Mouse (Mus musculus): Measurements from ENCODE around the gene Cdh13. TPM values are rescaled to one million over a fixed set of nuclear protein-coding genes. Genes with fewer than 3 reads are reported as not detected.
"Not testable (repeated sequence)": the region's sequence is repeated elsewhere in the genome, so short reads cannot be mapped to it uniquely, and the experiment has no call there.

Gene Cdh13
- total RNA-seq, 1 experiment from 2014 or later = not detected

DNA sequence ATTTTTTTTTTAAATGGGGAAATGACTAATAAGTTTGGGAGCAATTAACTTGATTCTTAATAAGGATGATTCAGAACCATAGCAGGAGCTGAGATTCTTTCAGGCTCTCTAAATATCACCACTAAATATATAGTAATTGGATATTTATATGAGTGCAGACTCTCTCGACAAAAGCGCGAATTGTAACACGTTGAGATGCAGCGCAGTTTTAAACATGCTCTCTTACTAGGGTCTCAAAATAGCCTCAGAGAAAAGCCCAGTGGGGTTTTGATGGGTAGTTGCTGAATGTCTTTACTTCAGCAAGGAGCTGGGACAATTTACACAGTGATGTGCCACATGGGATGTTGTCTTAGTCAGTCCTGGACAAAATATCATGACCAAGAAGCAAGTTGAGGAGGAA is 442.1 kb downstream of the Cdh13 start:
- no peak for ATAC-seq (ENCODE audit: extremely low read depth, insufficient number of reproducible peaks, low FRiP score, poor library complexity, severe bottlenecking)

DNA sequence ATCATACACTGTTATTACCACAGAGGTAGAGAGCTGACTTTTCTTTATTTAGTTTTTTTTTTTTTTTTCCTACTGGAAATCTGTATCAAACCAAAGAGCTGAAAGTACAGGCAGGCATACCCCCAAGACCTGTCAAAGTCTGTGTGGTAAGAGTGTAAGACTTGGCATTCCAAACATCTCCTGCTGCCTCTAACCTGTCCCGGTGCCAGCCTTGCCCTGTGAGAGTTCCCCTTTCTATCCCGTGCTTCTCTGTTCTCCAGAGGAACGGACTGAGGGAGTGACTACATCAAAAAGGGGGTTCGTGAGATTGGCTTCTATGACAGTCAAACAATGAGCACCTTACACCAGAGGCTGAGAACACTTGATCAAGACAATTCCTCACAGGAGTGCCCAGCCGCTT is 458.2 kb downstream of the Cdh13 start:
- ATAC-seq (ENCODE audit: extremely low read depth, insufficient number of reproducible peaks, low FRiP score, poor library complexity, severe bottlenecking) = no peak

DNA sequence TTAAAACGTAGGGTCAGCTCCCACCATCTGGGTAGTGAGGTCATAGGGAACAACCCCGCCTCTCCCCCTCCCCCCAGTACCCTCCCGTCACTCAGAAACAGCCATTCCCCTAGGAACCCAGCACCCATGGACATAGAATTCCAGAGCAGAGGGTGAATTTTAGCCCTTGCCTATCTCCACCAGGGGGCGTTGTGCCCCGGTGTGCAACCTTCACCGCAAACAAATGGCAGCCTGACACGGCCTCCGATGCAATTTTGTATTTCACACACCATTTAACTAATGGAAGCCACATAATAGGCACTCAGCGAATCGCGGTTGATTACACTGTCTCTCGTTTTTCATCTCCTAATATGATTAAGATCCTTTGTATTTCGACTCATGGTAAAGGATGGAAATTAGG is 461.5 kb downstream of the Cdh13 start:
- ATAC-seq (ENCODE audit: extremely low read depth, insufficient number of reproducible peaks, low FRiP score, poor library complexity, severe bottlenecking) = no peak

DNA sequence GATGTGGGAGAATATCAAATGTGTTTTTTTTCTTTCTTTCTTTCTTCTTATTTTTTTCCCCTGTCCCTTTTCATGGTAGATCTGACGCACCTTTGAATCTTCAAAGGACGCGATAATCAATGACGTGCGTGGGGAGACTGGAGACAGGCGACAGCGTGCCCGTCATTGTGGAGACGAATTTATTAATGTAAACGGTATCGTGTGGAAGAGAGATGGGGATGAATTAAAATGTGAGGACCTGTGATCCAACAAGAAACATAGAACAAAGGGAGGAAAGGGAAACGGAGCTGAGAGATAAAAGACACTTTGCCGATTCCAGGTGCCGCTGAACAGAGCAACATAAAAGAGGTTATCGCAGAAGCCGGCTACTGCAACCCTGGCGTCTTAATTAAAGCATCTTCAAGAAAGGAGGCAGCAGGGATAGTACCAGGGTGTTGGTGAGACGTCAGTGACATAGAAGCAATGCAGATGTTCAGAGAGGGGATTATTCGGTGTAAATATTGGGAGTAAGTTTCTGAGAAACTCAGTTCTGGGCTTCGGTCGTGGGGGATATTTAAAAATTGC is 464.6 kb downstream of the Cdh13 start:
- no peak for ATAC-seq (ENCODE audit: extremely low read depth, insufficient number of reproducible peaks, low FRiP score, poor library complexity, severe bottlenecking)

DNA sequence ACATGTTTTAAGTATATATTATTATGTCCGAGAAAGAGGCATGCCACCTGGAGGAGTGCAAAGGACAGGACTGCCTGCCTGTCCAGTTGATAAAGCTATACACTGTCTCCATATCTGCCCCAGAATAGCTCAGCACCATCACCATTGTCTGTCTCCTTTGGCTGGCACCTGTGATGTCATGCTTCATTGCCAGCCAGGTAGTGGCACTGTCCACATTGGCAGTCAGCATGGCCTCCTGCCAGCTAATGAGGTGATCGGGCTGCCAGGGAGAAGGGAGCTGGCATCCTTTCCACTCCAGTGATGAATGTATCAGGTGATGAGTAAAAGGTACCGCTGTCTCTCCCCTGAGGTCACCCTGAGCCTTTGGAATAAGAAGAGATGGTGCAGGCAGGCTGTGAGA is 465.7 kb downstream of the Cdh13 start:
- ATAC-seq (ENCODE audit: extremely low read depth, insufficient number of reproducible peaks, low FRiP score, poor library complexity, severe bottlenecking) = no peak

DNA sequence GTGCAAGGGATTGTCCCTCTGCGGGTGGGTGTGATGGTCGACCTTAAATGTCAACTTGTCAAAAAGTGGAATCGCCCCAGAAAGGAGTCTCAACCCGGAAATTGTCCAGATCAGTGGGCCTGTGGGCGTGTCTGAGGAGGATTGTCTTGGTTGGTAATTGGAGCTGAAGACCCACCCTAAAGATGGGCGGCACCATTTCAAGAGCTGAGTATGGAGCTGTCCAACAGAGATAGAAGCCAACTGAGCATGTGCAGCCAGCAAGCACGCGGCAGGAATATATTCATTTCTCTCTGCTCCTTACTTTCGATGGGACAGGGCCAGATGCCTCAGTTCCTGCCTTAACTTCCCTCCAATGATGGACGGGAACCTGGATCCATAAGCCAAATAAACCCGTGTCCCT is 466.3 kb downstream of the Cdh13 start:
- no peak for ATAC-seq (ENCODE audit: extremely low read depth, insufficient number of reproducible peaks, low FRiP score, poor library complexity, severe bottlenecking)

DNA sequence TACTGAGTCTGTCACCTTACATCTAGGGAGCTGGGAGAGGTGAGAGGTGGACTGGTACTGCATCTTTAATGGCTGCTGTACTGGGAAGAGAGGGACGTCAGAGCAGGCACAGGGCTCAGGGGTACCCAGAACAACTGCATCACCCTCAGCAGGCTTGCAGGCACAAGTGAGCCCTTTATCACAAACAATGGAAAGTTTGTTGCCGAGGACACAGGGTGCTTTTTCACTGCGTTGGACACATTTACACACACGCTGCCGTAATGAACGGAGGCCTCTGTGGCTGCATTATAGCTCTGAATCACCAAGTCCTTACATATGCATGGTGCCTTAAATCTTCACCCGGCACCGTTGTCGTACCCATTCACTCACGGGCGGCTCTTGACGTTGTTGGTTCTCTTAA is 470.2 kb downstream of the Cdh13 start:
- ATAC-seq (ENCODE audit: extremely low read depth, insufficient number of reproducible peaks, low FRiP score, poor library complexity, severe bottlenecking) = no peak

DNA sequence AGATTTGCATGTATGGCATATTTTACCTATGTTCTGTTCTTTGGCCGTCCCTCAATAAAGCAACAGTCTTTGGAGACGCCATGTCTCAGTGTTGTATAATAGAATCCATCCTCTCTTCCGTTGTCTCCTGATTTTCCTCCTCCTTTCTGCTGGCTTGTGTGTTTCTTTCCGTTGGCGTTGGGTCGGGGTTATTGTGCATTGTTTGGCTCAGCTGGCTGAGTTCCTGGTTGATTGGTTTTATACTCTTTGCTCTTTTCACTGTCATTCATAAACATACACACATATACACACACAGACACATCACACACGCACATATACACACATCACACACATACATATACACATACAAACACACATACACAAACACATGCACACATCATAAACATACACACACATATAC is 470.6 kb downstream of the Cdh13 start:
- no peak for ATAC-seq (ENCODE audit: extremely low read depth, insufficient number of reproducible peaks, low FRiP score, poor library complexity, severe bottlenecking)

DNA sequence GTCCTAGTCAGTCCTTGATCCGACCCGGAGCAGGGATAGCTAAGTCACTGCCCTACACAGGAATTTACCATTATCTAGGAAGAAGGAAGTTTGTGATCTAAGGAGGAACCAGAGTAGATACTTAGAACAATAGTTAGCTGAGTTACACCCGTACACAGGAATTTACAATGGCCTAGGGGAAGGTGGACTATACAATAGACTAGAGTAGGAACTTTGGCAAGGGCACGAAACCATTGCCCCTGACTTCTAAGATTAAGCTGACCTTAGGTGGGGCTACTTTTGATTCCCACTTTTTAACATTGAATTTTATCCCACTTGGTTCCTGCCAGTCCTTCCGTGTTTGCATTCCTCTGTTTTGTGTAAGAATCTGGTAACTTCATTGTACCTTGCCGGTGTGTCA is 494.0 kb downstream of the Cdh13 start:
- ATAC-seq (ENCODE audit: extremely low read depth, insufficient number of reproducible peaks, low FRiP score, poor library complexity, severe bottlenecking) = not testable (repeated sequence)

DNA sequence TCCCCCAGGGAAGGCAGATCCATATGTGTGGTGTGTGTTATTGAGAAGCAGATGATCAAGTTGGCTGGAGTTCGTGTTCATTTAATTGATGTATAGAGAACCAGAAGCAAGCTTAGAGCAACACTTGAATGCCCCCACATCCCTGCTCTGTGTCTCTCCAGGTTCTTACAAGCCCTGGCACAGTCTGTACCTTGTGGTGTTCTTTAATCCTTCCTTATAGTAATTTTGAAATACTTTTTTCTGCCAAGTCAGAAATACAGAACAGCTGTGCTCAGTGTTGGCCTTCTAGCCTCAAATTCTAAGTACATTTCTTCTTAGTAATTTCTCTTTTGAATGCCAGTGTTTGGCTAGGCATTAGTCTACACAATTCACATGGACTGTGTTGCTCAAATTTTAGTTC is 494.8 kb downstream of the Cdh13 start:
- ATAC-seq (ENCODE audit: extremely low read depth, insufficient number of reproducible peaks, low FRiP score, poor library complexity, severe bottlenecking) = no peak

DNA sequence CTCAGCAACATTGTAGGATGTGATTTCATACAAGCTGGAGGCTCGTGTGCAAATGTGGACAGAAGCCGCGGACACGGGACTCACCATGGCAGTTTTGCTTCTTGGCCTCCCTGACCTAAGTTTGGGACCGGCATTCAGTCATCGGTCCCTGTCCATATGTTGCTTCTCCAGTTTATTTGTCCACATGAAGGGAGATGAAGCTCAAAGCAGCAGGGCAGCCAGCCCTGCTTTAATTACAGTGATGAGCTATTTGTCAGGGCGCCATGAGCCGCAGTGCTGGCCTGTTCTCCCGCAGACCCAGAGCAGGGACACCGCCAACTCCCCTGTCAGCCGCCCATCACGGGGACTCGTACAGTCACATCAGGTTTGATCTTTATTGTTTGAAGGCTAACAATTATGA is 502.1 kb downstream of the Cdh13 start:
- ATAC-seq (ENCODE audit: extremely low read depth, insufficient number of reproducible peaks, low FRiP score, poor library complexity, severe bottlenecking) = no peak

DNA sequence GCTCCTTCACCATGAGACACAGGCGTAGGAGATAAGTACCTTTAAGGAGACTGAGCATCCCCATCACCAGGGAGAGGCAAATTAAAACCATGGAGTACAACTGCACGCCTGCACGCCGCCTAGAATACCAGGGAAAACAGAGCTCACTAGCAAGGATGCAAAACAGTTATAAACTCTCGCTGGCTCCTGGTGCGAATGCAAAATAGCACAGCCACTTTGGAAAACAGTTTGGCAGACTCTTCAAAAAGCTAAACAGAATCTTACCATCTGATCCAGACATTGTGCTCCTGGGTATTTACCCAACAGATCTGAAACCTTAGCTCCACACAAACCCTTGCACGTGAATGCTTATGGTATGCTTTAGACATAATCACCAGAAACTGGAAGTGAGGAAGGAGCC is 506.1 kb downstream of the Cdh13 start:
- no peak for ATAC-seq (ENCODE audit: extremely low read depth, insufficient number of reproducible peaks, low FRiP score, poor library complexity, severe bottlenecking)

DNA sequence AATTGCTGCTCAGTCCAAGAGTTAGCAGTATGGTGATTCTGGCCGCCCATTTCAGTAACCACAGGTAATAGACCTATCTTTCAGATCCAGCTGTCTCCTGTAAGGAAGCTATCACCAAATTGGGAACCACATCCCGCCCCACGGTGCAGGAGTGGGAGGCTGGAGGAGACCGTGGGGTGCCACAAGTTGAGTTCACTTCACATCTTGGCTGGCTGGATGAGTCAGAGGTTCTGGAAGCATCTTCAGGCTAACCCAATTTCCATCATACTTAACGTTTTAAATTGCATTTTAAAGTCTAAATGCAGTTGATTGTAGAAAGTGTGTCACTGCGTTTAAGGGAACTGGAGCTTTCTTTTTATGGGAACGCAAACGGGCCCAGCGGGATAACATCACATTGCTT is 511.4 kb downstream of the Cdh13 start:
- no peak for ATAC-seq (ENCODE audit: extremely low read depth, insufficient number of reproducible peaks, low FRiP score, poor library complexity, severe bottlenecking)

DNA sequence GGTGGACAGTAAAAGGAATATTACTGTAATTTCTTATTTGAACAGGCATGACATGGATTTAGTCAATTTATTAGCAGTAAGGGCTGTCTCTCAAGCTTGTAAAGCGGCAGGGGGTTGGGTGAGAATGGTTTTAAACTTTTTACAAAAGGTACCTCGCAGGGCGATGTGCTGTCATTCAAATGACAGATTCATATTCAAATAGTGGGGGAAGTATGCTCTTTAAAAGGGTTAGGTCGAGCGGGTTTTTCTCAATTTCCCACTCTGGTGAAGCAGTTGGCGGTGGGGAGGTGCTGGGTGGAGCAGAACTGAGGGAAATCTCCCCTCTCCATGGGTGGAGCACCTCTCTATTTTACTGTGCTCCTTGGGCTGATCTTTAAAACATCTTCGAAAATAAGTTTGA is 513.0 kb downstream of the Cdh13 start:
- ATAC-seq (ENCODE audit: extremely low read depth, insufficient number of reproducible peaks, low FRiP score, poor library complexity, severe bottlenecking) = no peak

DNA sequence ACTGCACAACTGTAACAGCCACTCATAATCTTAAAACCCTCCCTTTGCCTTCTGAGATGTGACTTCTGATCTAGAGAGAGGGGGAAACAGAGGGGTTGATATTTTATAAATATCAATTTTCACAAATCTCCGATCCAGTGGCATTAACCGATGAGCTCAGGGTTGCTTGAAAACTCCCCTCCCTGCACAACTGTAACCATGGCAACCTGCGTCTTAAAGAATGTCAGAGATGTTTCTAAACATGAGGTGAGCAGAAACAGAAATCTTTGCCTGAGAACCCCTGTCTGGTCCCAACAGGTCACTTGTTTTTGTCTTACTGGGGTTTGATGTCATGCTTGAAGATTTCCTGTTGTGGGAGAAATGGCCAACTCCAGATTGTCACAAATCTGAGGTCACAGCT is 513.6 kb downstream of the Cdh13 start:
- ATAC-seq (ENCODE audit: extremely low read depth, insufficient number of reproducible peaks, low FRiP score, poor library complexity, severe bottlenecking) = no peak

DNA sequence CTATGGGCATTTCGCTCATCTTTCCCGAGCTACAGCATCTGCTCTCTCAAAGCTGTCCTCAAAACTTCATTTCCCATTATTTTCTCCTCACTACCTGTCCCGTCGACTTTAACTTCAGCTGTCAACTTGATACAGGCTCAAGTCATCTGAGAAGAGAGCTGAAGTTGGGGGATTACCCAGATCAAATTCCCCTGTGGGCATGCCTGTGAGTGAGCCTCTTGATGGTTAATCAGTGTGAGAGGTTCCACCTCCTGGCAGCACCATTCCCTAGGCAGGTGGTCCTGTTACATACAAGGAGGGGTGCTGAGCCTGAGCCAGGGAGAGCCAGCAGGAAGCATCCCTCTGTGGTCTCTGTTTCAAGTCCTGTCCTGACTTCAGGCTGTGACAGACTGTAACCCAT is 519.6 kb downstream of the Cdh13 start:
- ATAC-seq (ENCODE audit: extremely low read depth, insufficient number of reproducible peaks, low FRiP score, poor library complexity, severe bottlenecking) = no peak

DNA sequence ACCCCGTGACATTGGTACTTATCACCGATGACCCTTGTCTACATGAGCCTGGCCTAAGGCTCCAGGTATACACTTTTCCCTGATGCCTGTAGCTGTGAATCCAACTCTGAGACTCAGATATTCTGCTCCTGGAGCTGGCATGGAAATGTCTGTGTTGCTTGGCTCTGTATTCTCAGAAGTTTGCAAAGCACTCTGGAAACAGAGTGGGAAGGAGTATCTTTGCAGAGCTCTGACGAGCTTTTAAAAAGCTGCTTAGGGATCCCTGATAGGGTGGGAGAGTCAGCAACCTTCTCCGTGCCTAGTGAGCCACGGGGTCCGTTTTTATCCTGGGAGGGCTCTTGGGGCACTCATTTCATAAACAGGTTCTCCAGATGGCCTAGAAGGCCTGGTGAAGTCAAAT is 526.1 kb downstream of the Cdh13 start:
- no peak for ATAC-seq (ENCODE audit: extremely low read depth, insufficient number of reproducible peaks, low FRiP score, poor library complexity, severe bottlenecking)

DNA sequence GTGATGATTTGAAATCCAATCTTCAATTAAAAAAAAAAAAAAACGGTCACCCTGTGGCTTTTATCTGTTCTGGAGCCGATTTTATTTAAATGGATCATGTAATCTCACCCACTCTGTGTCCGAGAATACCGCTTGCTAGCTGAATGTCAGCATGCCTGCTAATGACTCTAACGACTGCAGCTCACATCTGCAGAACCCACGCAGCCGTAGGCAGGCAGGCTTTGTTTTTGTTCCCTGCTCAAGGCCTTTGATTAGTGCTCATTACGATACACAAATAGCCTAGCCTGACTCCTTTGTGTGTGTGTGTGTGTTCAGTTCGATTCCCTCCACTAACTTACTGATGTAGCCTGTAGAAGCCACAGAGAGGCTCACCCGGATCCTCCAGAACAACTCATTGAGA is 531.5 kb downstream of the Cdh13 start:
- ATAC-seq (ENCODE audit: extremely low read depth, insufficient number of reproducible peaks, low FRiP score, poor library complexity, severe bottlenecking) = no peak

DNA sequence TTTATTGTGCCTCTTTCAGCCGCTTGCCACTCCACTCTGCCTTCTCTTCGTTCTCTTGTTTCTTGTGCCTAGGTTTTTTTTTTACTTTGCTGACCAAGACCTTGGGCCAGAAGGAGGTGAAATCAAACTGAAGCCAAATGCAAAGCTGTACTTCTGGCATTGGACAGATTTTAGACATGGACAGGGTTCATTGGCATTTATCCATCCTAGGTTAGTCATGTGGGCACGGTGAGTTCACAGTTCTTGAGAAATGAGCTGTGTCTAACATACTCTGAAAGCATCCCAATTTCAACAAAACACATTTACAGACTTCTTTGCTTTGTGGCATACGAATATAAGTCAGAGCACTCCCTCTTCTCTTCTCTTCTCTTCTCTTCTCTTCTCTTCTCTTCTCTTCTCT is 543.2 kb downstream of the Cdh13 start:
- no peak for ATAC-seq (ENCODE audit: extremely low read depth, insufficient number of reproducible peaks, low FRiP score, poor library complexity, severe bottlenecking)

DNA sequence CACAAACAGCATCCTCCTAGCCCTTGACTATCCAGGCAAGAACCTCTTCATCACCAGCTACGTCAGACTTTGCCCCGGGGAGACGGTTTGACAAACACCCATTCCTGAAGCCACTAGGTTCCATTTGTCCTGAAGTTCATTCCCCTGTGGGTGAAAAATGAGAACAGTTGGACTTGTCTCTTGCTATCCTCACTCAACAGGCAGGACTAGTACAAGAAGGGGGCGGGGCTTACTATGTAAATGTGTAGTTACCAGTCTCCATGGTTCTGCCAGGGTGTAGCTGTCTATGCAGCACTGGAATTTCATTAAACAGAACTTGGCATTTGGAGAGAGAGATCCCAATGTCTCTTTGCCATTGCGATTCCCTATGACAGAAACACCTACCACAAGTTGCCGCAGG is 544.2 kb downstream of the Cdh13 start:
- no peak for ATAC-seq (ENCODE audit: extremely low read depth, insufficient number of reproducible peaks, low FRiP score, poor library complexity, severe bottlenecking)

DNA sequence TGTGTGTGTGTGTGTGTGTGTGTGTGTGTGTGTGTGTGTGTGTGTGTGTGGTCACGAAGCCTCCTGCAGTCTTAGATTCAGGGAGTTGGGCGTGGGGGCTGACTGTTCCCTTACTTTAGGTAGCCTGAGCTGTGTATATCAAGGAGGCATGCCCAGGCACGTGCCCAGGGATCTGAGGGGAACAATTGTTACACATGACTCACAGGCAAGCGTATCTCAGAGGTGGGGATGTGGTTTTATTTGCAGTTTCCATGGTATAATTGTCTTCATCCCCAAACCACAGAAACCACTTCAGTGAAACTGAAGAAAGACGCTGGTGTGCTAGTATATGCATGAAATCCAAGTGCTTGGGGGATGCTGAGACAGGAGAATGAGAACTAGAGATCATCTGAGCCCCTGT is 546.8 kb downstream of the Cdh13 start:
- no peak for ATAC-seq (ENCODE audit: extremely low read depth, insufficient number of reproducible peaks, low FRiP score, poor library complexity, severe bottlenecking)

DNA sequence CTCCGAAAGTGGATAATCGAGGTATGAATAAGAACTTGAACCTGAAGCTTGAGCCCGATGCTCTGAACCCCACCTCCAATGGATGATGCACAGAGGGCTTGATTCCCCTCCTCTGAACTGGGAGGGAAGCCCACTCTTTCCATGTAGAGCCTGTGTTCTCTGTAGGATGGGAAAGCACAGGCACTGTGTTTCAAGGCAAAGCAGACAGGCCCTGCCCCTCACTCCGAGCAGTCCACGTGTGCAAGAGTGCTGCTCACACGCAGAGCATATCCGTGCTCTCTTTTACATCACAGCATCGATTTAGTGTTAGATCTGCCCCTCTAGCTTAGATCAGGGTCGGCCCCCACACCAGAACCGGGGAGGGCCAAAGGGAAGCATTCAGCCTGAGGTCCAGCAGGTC is 547.5 kb downstream of the Cdh13 start:
- ATAC-seq (ENCODE audit: extremely low read depth, insufficient number of reproducible peaks, low FRiP score, poor library complexity, severe bottlenecking) = no peak

Measured in neutrophil, adult 5-6 weeks (primary cell).